Mouse (Mus musculus) heart, postnatal 14 days (tissue): ENCODE measurements around the gene Gpd2. TPM values are rescaled to one million over a fixed set of nuclear protein-coding genes. Genes with fewer than 3 reads are reported as not detected.

ENCODE experiments used
- DNase-seq, 2 experiments: peaks; one replicate each; pipeline ENCODE4 v3.0.0; 2021 to 2022
- intact Hi-C: fragments of 180-260 bp; cut with DNase I; formaldehyde crosslinking; loops from one replicate; pipeline ENCODE4 v1.15.1; 2025
- total RNA-seq, 2 experiments: library from RNA; stranded (reverse); gene quantifications; 2 replicates each; pipeline ENCODE4 v1.2.3; 2021

Gene Gpd2
- total RNA-seq, 2 experiments from 2014 or later = 14.5 to 22.0 TPM

- intact Hi-C loops = no loop called here
These were observed 8.4 kb downstream of the Gpd2 start for GRCm38 (mm10) chr2:57245721-57246328.

GRCm38 (mm10) chr2:57250113-57250512 lies 12.7 kb downstream of the Gpd2 start:
- intact Hi-C loops = no loop called here

More at GRCm38 (mm10) chr2:57245721-57246328, 8.4 kb downstream of the Gpd2 start:
- DNase-seq = no peak

GRCm38 (mm10) chr2:57251636-57252317 lies 14.3 kb downstream of the Gpd2 start:
- intact Hi-C loops = no loop called here
- DNase-seq = no peak

More at GRCm38 (mm10) chr2:57250113-57250512, 12.7 kb downstream of the Gpd2 start:
- no peak for DNase-seq

- intact Hi-C loops = no loop called here
These were observed 15.3 kb downstream of the Gpd2 start for GRCm38 (mm10) chr2:57252542-57253301.

GRCm38 (mm10) chr2:57254267-57254666 lies 16.8 kb downstream of the Gpd2 start:
- intact Hi-C loops = no loop called here
- no peak for DNase-seq

More at GRCm38 (mm10) chr2:57252542-57253301, 15.3 kb downstream of the Gpd2 start:
- DNase-seq = no peak

- no peak for DNase-seq
- intact Hi-C loops = no loop called here
These were observed 17.8 kb downstream of the Gpd2 start for GRCm38 (mm10) chr2:57255153-57255670.

GRCm38 (mm10) chr2:57255836-57256235 lies 18.4 kb downstream of the Gpd2 start:
- intact Hi-C loops = no loop called here

GRCm38 (mm10) chr2:57256459-57256858 lies 19.0 kb downstream of the Gpd2 start:
- DNase-seq = no peak
- intact Hi-C loops = no loop called here

More at GRCm38 (mm10) chr2:57255836-57256235, 18.4 kb downstream of the Gpd2 start:
- DNase-seq = no peak

- intact Hi-C loops = no loop called here
- no peak for DNase-seq
These were observed 24.0 kb downstream of the Gpd2 start for GRCm38 (mm10) chr2:57261286-57262077.

GRCm38 (mm10) chr2:57263431-57263830 lies 26.0 kb downstream of the Gpd2 start:
- DNase-seq = no peak
- intact Hi-C loops = no loop called here

- intact Hi-C loops = no loop called here
- DNase-seq = no peak
These were observed 27.5 kb downstream of the Gpd2 start for GRCm38 (mm10) chr2:57264912-57265311.

- no peak for DNase-seq
- intact Hi-C loops = no loop called here
These were observed 29.4 kb downstream of the Gpd2 start for GRCm38 (mm10) chr2:57266679-57267393.

- DNase-seq = no peak
- intact Hi-C loops = no loop called here
These were observed 29.9 kb downstream of the Gpd2 start for GRCm38 (mm10) chr2:57267394-57267716.

GRCm38 (mm10) chr2:57267896-57268295 lies 30.5 kb downstream of the Gpd2 start:
- intact Hi-C loops = no loop called here
- DNase-seq = no peak

GRCm38 (mm10) chr2:57268839-57269238 lies 31.4 kb downstream of the Gpd2 start:
- intact Hi-C loops = no loop called here
- DNase-seq = no peak

GRCm38 (mm10) chr2:57269690-57270435 lies 32.4 kb downstream of the Gpd2 start:
- intact Hi-C loops = no loop called here
- DNase-seq = no peak

GRCm38 (mm10) chr2:57280190-57280723 lies 42.8 kb downstream of the Gpd2 start:
- no peak for DNase-seq
- intact Hi-C loops = no loop called here

GRCm38 (mm10) chr2:57283791-57284190 lies 46.4 kb downstream of the Gpd2 start:
- no peak for DNase-seq
- intact Hi-C loops = no loop called here

- no peak for DNase-seq
- intact Hi-C loops = no loop called here
These were observed 47.8 kb downstream of the Gpd2 start for GRCm38 (mm10) chr2:57285197-57285596.
